Comparison of ENCODE assay signal across 15 mouse cellular contexts in genomic region chr8:126273066-126273465, GRCm38 (mm10). TPM values are rescaled to one million over a fixed set of nuclear protein-coding genes. Genes with fewer than 3 reads are reported as not detected.
DNase-seq lines count a peak whose midpoint lies in the region; ATAC-seq and TF ChIP-seq lines count a peak whose summit lies in the region.
"Had no signal": no experiment of that assay in that cellular context is flagged by ENCODE, and none has a peak within 500 bp of the region (broad histone marks: within the 10 kb centered on the region; RNA-seq: fewer than 3 reads in every experiment).

No protein-coding gene starts in this region.

- WGBS in midbrain, postnatal 0 days, result 51% methylated on average over 4 of the region's 4 CpGs
- 61% methylated on average over 4 of the region's 4 CpGs for WGBS in midbrain, embryonic 13.5 days
- 60% methylated on average over 4 of the region's 4 CpGs for WGBS in hindbrain, embryonic 13.5 days
- WGBS in kidney, embryonic 16.5 days, result 62% methylated on average over 4 of the region's 4 CpGs

- ATAC-seq in midbrain, postnatal 0 days (ENCODE audit: low FRiP score), result no peak
- ATAC-seq in midbrain, embryonic 13.5 days, result no peak
- no peak for ATAC-seq in hindbrain, embryonic 13.5 days (ENCODE audit: low FRiP score)
- ATAC-seq in kidney, embryonic 16.5 days (ENCODE audit: low FRiP score, low TSS enrichment), result no peak
- ATAC-seq: hindbrain, embryonic 16.5 days had no signal

- H3K4me3 ChIP-seq in midbrain, postnatal 0 days (ENCODE audit: low read depth, low read length), result no peak overlapping the region
- no peak overlapping the region for H3K4me3 ChIP-seq in midbrain, embryonic 13.5 days (replicated peaks)
- H3K4me3 ChIP-seq in hindbrain, embryonic 13.5 days, result no peak overlapping the region
- no peak overlapping the region for H3K4me3 ChIP-seq in kidney, embryonic 16.5 days (ENCODE audit: low read length)
- H3K4me3 ChIP-seq: erythroblast, embryonic 14.5 days; heart, embryonic 10.5 days; liver, embryonic 13.5 days had no signal

- no peaks in the 10 kb centered on the region for H3K27me3 ChIP-seq in midbrain, postnatal 0 days (ENCODE audit: insufficient read depth, low read length)
- no peaks in the 10 kb centered on the region for H3K27me3 ChIP-seq in midbrain, embryonic 13.5 days
- no peaks in the 10 kb centered on the region for H3K27me3 ChIP-seq in hindbrain, embryonic 13.5 days
- 0 out of 2 replicates have a peak, but pooled peaks cover 3% of the 10 kb centered on the region for H3K27me3 ChIP-seq in kidney, embryonic 16.5 days (ENCODE audit: insufficient read depth, low read length)
- H3K27me3 ChIP-seq: liver, embryonic 13.5 days had no signal

- no peak overlapping the region for H3K9ac ChIP-seq in midbrain, postnatal 0 days (replicated peaks; ENCODE audit: low read length, poor library complexity, severe bottlenecking)
- no peak overlapping the region for H3K9ac ChIP-seq in midbrain, embryonic 13.5 days (replicated peaks)
- no peak overlapping the region for H3K9ac ChIP-seq in hindbrain, embryonic 13.5 days
- no peak overlapping the region for H3K9ac ChIP-seq in kidney, embryonic 16.5 days (replicated peaks; ENCODE audit: low read length)
- H3K9ac ChIP-seq: liver, embryonic 13.5 days had no signal

- no peaks in the 10 kb centered on the region for H3K36me3 ChIP-seq in midbrain, postnatal 0 days (ENCODE audit: insufficient read depth, low read length)
- no peaks in the 10 kb centered on the region for H3K36me3 ChIP-seq in midbrain, embryonic 13.5 days
- H3K36me3 ChIP-seq in hindbrain, embryonic 13.5 days, result no peaks in the 10 kb centered on the region
- H3K36me3 ChIP-seq in kidney, embryonic 16.5 days (ENCODE audit: insufficient read depth, low read length), result no peaks in the 10 kb centered on the region
- H3K36me3 ChIP-seq: heart, embryonic 10.5 days; liver, embryonic 13.5 days had no signal

- no peaks in the 10 kb centered on the region for H3K4me1 ChIP-seq in midbrain, postnatal 0 days (ENCODE audit: insufficient read depth, low read length)
- no peaks in the 10 kb centered on the region for H3K4me1 ChIP-seq in midbrain, embryonic 13.5 days (replicated peaks)
- H3K4me1 ChIP-seq in hindbrain, embryonic 13.5 days (replicated peaks), result no peaks in the 10 kb centered on the region
- H3K4me1 ChIP-seq in kidney, embryonic 16.5 days (ENCODE audit: insufficient read depth, low read length), result no peaks in the 10 kb centered on the region
- H3K4me1 ChIP-seq: heart, embryonic 10.5 days; liver, embryonic 13.5 days had no signal

- no peak overlapping the region for H3K4me2 ChIP-seq in midbrain, postnatal 0 days (ENCODE audit: low read depth, low read length, poor library complexity, severe bottlenecking)
- no peak overlapping the region for H3K4me2 ChIP-seq in midbrain, embryonic 13.5 days (replicated peaks)
- H3K4me2 ChIP-seq in hindbrain, embryonic 13.5 days, result no peak overlapping the region
- no peak overlapping the region for H3K4me2 ChIP-seq in kidney, embryonic 16.5 days (replicated peaks; ENCODE audit: low read depth, low read length)
- H3K4me2 ChIP-seq: liver, embryonic 13.5 days had no signal

- TF ChIP-seq CTCF in midbrain, postnatal 0 days (IDR thresholded peaks at IDR 0.05), result no peak

- intact Hi-C loops in left cerebral cortex, postnatal 10 days (cut with DNase I), result no loop called here

- H3K27ac ChIP-seq in midbrain, postnatal 0 days (ENCODE audit: low read depth, low read length), result no peak overlapping the region
- H3K27ac ChIP-seq in midbrain, embryonic 13.5 days, result no peak overlapping the region
- no peak overlapping the region for H3K27ac ChIP-seq in hindbrain, embryonic 13.5 days
- no peak overlapping the region for H3K27ac ChIP-seq in kidney, embryonic 16.5 days (ENCODE audit: low read length)
- H3K27ac ChIP-seq: heart, embryonic 10.5 days; liver, embryonic 13.5 days had no signal

- no peaks in the 10 kb centered on the region for H3K9me3 ChIP-seq in midbrain, postnatal 0 days (ENCODE audit: low read length)
- no peaks in the 10 kb centered on the region for H3K9me3 ChIP-seq in midbrain, embryonic 13.5 days
- no peaks in the 10 kb centered on the region for H3K9me3 ChIP-seq in hindbrain, embryonic 13.5 days
- no peaks in the 10 kb centered on the region for H3K9me3 ChIP-seq in kidney, embryonic 16.5 days (ENCODE audit: low read length)
- H3K9me3 ChIP-seq: heart, embryonic 10.5 days; liver, embryonic 13.5 days had no signal

- DNase-seq in midbrain, postnatal 0 days (ENCODE audit: low spot score), result peak; percentile 10
- peak; percentile 59 for DNase-seq in cerebellum, adult 8-10 months
- peak; percentile 52 to 68 for DNase-seq in frontal cortex, postnatal 36 days (ENCODE audit: low spot score in 2 of 2)
- peak; percentile 29 to 45 for DNase-seq in left cerebral cortex, postnatal 10 days (ENCODE audit: extremely low spot score in 1 of 2, low spot score in 2 of 2)
- no peak for DNase-seq in urinary bladder, postnatal 4 days (ENCODE audit: low spot score in 2 of 2)
- DNase-seq: kidney, adult 9 months; liver, embryonic 13.5 days; lung, postnatal 4 days had no signal

RNA-seq across cellular contexts. Expression of gene Slc35f3, which starts 25.3 kb away (rescaled TPM):
- total RNA-seq in midbrain, postnatal 0 days (2014; rRNA removed), result 2.1 and 3.7 TPM in 2 replicates
- polyA plus RNA-seq in midbrain, postnatal 0 days (2015; fragmentation: Nextera tagmentation; extraction: Ambion mirVana), result 3.9 and 4.6 TPM in 2 replicates
- 0.54 and 0.75 TPM in 2 replicates for polyA plus RNA-seq in midbrain, embryonic 13.5 days (2015; fragmentation: Nextera tagmentation; extraction: Ambion mirVana)
- 10 to 100 TPM; 16.8 to 19.0 TPM for total RNA-seq in left cerebral cortex, postnatal 10 days (2021)
- polyA plus RNA-seq in hindbrain, embryonic 13.5 days (2015; fragmentation: Nextera tagmentation; extraction: Ambion mirVana), result 1.00 and 1.3 TPM in 2 replicates
- 0.69 and 0.82 TPM in 2 replicates for polyA plus RNA-seq in kidney, embryonic 16.5 days (2015; fragmentation: Nextera tagmentation; extraction: Ambion mirVana)
- total RNA-seq: neutrophil, adult 5-6 weeks had no signal
- polyA plus RNA-seq: erythroblast, embryonic 14.5 days; liver, embryonic 13.5 days had no signal

Comparison
In these comparisons a context has a peak if more than half of its experiments do, and no peak if none do; other contexts are left out.
1. DNase-seq: peak in midbrain, postnatal 0 days (single experiment), cerebellum, adult 8-10 months (single experiment), frontal cortex, postnatal 36 days (2 of 2) and left cerebral cortex, postnatal 10 days (2 of 2); none in urinary bladder, postnatal 4 days (0 of 2).